Mouse (Mus musculus) ovary, adult 2 months (tissue): ENCODE data around the gene Dzip1. TPM values are rescaled to one million over a fixed set of nuclear protein-coding genes. Genes with fewer than 3 reads are reported as not detected.

ENCODE experiments used
- polyA plus RNA-seq: library from polyadenylated mRNA; depleted of rRNA; stranded (reverse); fragments of >200 nt; gene quantifications from 2 replicates; pipeline ENCODE4 v1.2.3, GENCODE M21; 2012; rRNA removed

Dzip1 gene
- 26.2 and 28.0 TPM in 2 replicates for polyA plus RNA-seq

GRCm38 (mm10) chr14:118924673-118925615, at the start of gene Dzip1:
Dzip1 (minus strand) TSS chr14:118925460.

GRCm38 (mm10) chr14:118937533-118938492, 12.6 kb upstream of the Dzip1 start, which contains the start of gene Dnajc3:
Dnajc3 (plus strand) TSS chr14:118937976.

Other genes starting within 250 kb of the Dzip1 start
- 5.5 and 9.4 TPM in 2 replicates for gene Abcc4, start 219.2 kb downstream of the Dzip1 start, polyA plus RNA-seq
- gene Cldn10, start 137.6 kb downstream of the Dzip1 start, polyA plus RNA-seq, result 15.3 and 15.5 TPM in 2 replicates
- 16.0 and 24.5 TPM in 2 replicates for gene Dnajc3, start 12.5 kb upstream of the Dzip1 start, polyA plus RNA-seq
- gene Uggt2, start 174.0 kb upstream of the Dzip1 start, polyA plus RNA-seq, result 4.3 and 9.9 TPM in 2 replicates
- gene Hs6st3, start 212.9 kb upstream of the Dzip1 start, polyA plus RNA-seq, result 0.24 TPM in 1 of 2 replicates, not detected in the other